Mouse (Mus musculus) stomach, postnatal 0 days (tissue): ENCODE measurements around the gene Pla2g4d. TPM values are rescaled to one million over a fixed set of nuclear protein-coding genes. Genes with fewer than 3 reads are reported as not detected.
"Not testable (repeated sequence)": the region's sequence is repeated elsewhere in the genome, so short reads cannot be mapped to it uniquely, and the experiment has no call there.

Experiments used
- ATAC-seq: fragments of 200-750 bp; cut with Nextera tagmentation; 2 replicates; pipeline ENCODE4 v1.8.0; 2017; ENCODE audit not compliant: low FRiP score, low TSS enrichment
- DNase-seq: peaks from one replicate; pipeline ENCODE4 v3.0.0-alpha.2; 2016; ENCODE audit warnings: low spot score
- H3K27ac ChIP-seq: fragments of 300-500 bp; sonication (generic); replicated peaks from 2 replicates; pipeline ENCODE4 v1.5.1; 2014; ENCODE audit warnings: mild to moderate bottlenecking, control low read depth
- H3K27me3 ChIP-seq: fragments of 300-500 bp; sonication (generic); 2 replicates; pipeline ENCODE4 v1.6.1; 2014; ENCODE audit warnings: low read length; ENCODE audit not compliant: control insufficient read depth, insufficient read depth
- H3K36me3 ChIP-seq: fragments of 300-500 bp; sonication (generic); 2 replicates; pipeline ENCODE4 v1.6.1; 2014; ENCODE audit warnings: low read length, mixed read lengths; ENCODE audit not compliant: control insufficient read depth, insufficient read depth
- H3K4me1 ChIP-seq: fragments of 300-500 bp; sonication (generic); replicated peaks from 2 replicates; pipeline ENCODE4 v1.6.1; 2014; ENCODE audit warnings: antibody characterized with exemption; ENCODE audit not compliant: control insufficient read depth, insufficient read depth
- H3K4me2 ChIP-seq: fragments of 300-500 bp; sonication (generic); replicated peaks from 2 replicates; pipeline ENCODE4 v1.6.1; 2014; ENCODE audit warnings: low read depth, mild to moderate bottlenecking, control low read depth, moderate library complexity
- H3K4me3 ChIP-seq: fragments of 300-500 bp; sonication (generic); 2 replicates; pipeline ENCODE4 v1.5.1; 2014; ENCODE audit warnings: low read depth, low read length, control low read depth
- H3K9ac ChIP-seq: fragments of 300-500 bp; sonication (generic); 2 replicates; pipeline ENCODE4 v1.6.1; 2014; ENCODE audit warnings: mild to moderate bottlenecking, low read length, control low read depth, mixed read lengths
- H3K9me3 ChIP-seq: fragments of 300-500 bp; sonication (generic); 2 replicates; pipeline ENCODE4 v1.6.1; 2016; ENCODE audit warnings: low read length; ENCODE audit not compliant: control insufficient read depth
- CTCF ChIP-seq: IDR thresholded peaks from 2 replicates; pipeline ENCODE4 v1.5.1; 2016; ENCODE audit warnings: antibody characterized with exemption, low read depth, mild to moderate bottlenecking, moderate library complexity
- EP300 ChIP-seq: optimal IDR thresholded peaks from 2 replicates; pipeline ENCODE3; 2016; ENCODE audit warnings: antibody characterized with exemption
- WGBS: fragments of 180-500 bp; shearing (Covaris S2); extraction: QIAGEN DNeasy Blood & Tissue Kit; methylation state at CpG from one replicate; pipeline ENCODE4 v1.1.7; 2014; 5-methylcytosine and 5-hydroxymethylcytosine counted together
- polyA plus RNA-seq: library from polyadenylated mRNA; unstranded; fragments of >200 nt; fragmentation: Nextera tagmentation; extraction: Ambion mirVana; gene quantifications from 2 replicates; pipeline ENCODE4 v1.2.1, GENCODE M21; 2015

The Pla2g4d gene
- polyA plus RNA-seq, 1 experiment from 2014 or later: 9.8 TPM

GRCm38 (mm10) chr2:120242791-120243467 lies 46.1 kb downstream of the Pla2g4d start:
- ATAC-seq (no peak), DNase-seq (no peak)
- H3K4me1 ChIP-seq: no peaks in the 10 kb centered on the region
- no peaks in the 10 kb centered on the region for H3K36me3 ChIP-seq
- WGBS: 61% methylated on average over 5 of the region's 5 CpGs
- H3K27me3 ChIP-seq: no peaks in the 10 kb centered on the region
- H3K9me3 ChIP-seq: no peaks in the 10 kb centered on the region
- H3K4me3 ChIP-seq: no peak overlapping the region
- TF ChIP-seq CTCF (no peak), EP300 (no peak)
- H3K4me2 ChIP-seq: no peak overlapping the region
- H3K9ac ChIP-seq: no peak overlapping the region
- H3K27ac ChIP-seq: no peak overlapping the region

- H3K36me3 ChIP-seq, ATAC-seq, H3K4me3 ChIP-seq, H3K27me3 ChIP-seq, H3K4me1 ChIP-seq, H3K9me3 ChIP-seq, H3K4me2 ChIP-seq, H3K9ac ChIP-seq, DNase-seq, H3K27ac ChIP-seq: not testable (repeated sequence)
- WGBS: 87% methylated on average over 7 of the region's 9 CpGs
These were observed 50.3 kb downstream of the Pla2g4d start for GRCm38 (mm10) chr2:120238733-120239132.

GRCm38 (mm10) chr2:120237784-120238183 lies 51.2 kb downstream of the Pla2g4d start:
- ATAC-seq (no peak), DNase-seq (no peak)
- H3K27me3 ChIP-seq: no peaks in the 10 kb centered on the region
- TF ChIP-seq CTCF: no peak
- H3K9me3 ChIP-seq: no peaks in the 10 kb centered on the region
- H3K27ac ChIP-seq: no peak overlapping the region
- H3K4me2 ChIP-seq: no peak overlapping the region
- H3K36me3 ChIP-seq: no peaks in the 10 kb centered on the region
- no peak overlapping the region for H3K4me3 ChIP-seq
- 64% methylated on average over 5 of the region's 5 CpGs for WGBS
- no peak overlapping the region for H3K9ac ChIP-seq
- H3K4me1 ChIP-seq: no peaks in the 10 kb centered on the region

GRCm38 (mm10) chr2:120235947-120236640 lies 52.9 kb downstream of the Pla2g4d start:
- WGBS: 79% methylated on average over 3 of the region's 3 CpGs
- no peak for TF ChIP-seq EP300
- no peak for TF ChIP-seq CTCF
- H3K4me3 ChIP-seq: no peak overlapping the region
- no peaks in the 10 kb centered on the region for H3K4me1 ChIP-seq
- H3K9me3 ChIP-seq: no peaks in the 10 kb centered on the region
- no peaks in the 10 kb centered on the region for H3K27me3 ChIP-seq
- no peaks in the 10 kb centered on the region for H3K36me3 ChIP-seq
- H3K9ac ChIP-seq: no peak overlapping the region
- H3K4me2 ChIP-seq: no peak overlapping the region
- ATAC-seq: no peak
- H3K27ac ChIP-seq: no peak overlapping the region
- DNase-seq: no peak

GRCm38 (mm10) chr2:120235381-120235780 lies 53.6 kb downstream of the Pla2g4d start:
- DNase-seq (no peak), ATAC-seq (no peak)
- Histone ChIP-seq H3K4me2 (no peak overlapping the region), H3K4me1 (no peaks in the 10 kb centered on the region), H3K4me3 (no peak overlapping the region), H3K36me3 (no peaks in the 10 kb centered on the region), H3K9ac (no peak overlapping the region), H3K27ac (no peak overlapping the region), H3K9me3 (no peaks in the 10 kb centered on the region), H3K27me3 (no peaks in the 10 kb centered on the region)
- 39% methylated on average over 3 of the region's 3 CpGs for WGBS
- TF ChIP-seq EP300 (no peak), CTCF (no peak)

- DNase-seq (peak; percentile 63), ATAC-seq (peak; percentile 87; the same call in 1 of the 2 replicates)
- Histone ChIP-seq H3K27me3 (no peaks in the 10 kb centered on the region), H3K4me1 (no peaks in the 10 kb centered on the region), H3K9me3 (no peaks in the 10 kb centered on the region), H3K9ac (no peak overlapping the region), H3K36me3 (no peaks in the 10 kb centered on the region), H3K4me3 (no peak overlapping the region), H3K27ac (no peak overlapping the region), H3K4me2 (no peak overlapping the region)
- TF ChIP-seq CTCF (no peak), EP300 (no peak)
- 43% methylated on average over 3 of the region's 3 CpGs for WGBS
These were observed 57.4 kb downstream of the Pla2g4d start for GRCm38 (mm10) chr2:120231642-120232041.

Other genes starting within 250 kb of the Pla2g4d start
- 65.6 and 75.1 TPM in 2 replicates for gene Ehd4, start 134.6 kb downstream of the Pla2g4d start, polyA plus RNA-seq
- 5.8 TPM in 2 replicates for gene Pla2g4e, start 43.9 kb downstream of the Pla2g4d start, polyA plus RNA-seq
- gene Pla2g4f, start 25.0 kb upstream of the Pla2g4d start, polyA plus RNA-seq: 21.9 and 22.7 TPM in 2 replicates
- 8.4 and 9.2 TPM in 2 replicates for gene Vps39, start 63.9 kb upstream of the Pla2g4d start, polyA plus RNA-seq
- gene Ganc, start 114.7 kb upstream of the Pla2g4d start, polyA plus RNA-seq: 6.8 and 7.8 TPM in 2 replicates
- 13.3 and 16.4 TPM in 2 replicates for gene Tmem87a, start 114.9 kb upstream of the Pla2g4d start, polyA plus RNA-seq
- gene Capn3, start 166.8 kb upstream of the Pla2g4d start, polyA plus RNA-seq: 0.40 and 0.90 TPM in 2 replicates